Mouse (Mus musculus) kidney, adult 8-10 months (tissue): ENCODE data around the gene Olfr1221.
"Not testable (repeated sequence)": the region's sequence is repeated elsewhere in the genome, so short reads cannot be mapped to it uniquely, and the experiment has no call there.

ENCODE experiments used
- DNase-seq, 2 experiments: peaks; one replicate each; pipeline ENCODE4 v3.0.0; 2022

Olfr1221 gene

GRCm38 (mm10) chr2:89117183-89117582, at the start of gene Olfr1221:
TSS of gene Olfr1221 (minus strand) at chr2:89117283.
- no peak for DNase-seq

- not testable (repeated sequence) for DNase-seq
Measured at GRCm38 (mm10) chr2:89164711-89165110, 47.6 kb upstream of the Olfr1221 start.

- not testable (repeated sequence) for DNase-seq
Measured at GRCm38 (mm10) chr2:89163991-89164390, 46.9 kb upstream of the Olfr1221 start, which contains the start of gene Olfr1224-ps1. TSS of gene Olfr1224-ps1 (minus strand) at chr2:89164091.

GRCm38 (mm10) chr2:89151460-89151859, 34.4 kb upstream of the Olfr1221 start, which contains the start of gene Olfr1223:
TSS of gene Olfr1223 (minus strand) at chr2:89151560.
- no peak for DNase-seq

GRCm38 (mm10) chr2:89132954-89133353, 15.9 kb upstream of the Olfr1221 start, which contains the start of gene Olfr1222:
TSS of gene Olfr1222 (minus strand) at chr2:89133054.
- DNase-seq: no peak

GRCm38 (mm10) chr2:89106735-89107134, 10.3 kb downstream of the Olfr1221 start, which contains the start of gene Olfr1220:
TSS of gene Olfr1220 (minus strand) at chr2:89106835.
- no peak for DNase-seq

GRCm38 (mm10) chr2:89105651-89106050, 11.4 kb downstream of the Olfr1221 start:
- no peak for DNase-seq

- DNase-seq: no peak
Measured at GRCm38 (mm10) chr2:89093848-89094247, 23.2 kb downstream of the Olfr1221 start.

DNA sequence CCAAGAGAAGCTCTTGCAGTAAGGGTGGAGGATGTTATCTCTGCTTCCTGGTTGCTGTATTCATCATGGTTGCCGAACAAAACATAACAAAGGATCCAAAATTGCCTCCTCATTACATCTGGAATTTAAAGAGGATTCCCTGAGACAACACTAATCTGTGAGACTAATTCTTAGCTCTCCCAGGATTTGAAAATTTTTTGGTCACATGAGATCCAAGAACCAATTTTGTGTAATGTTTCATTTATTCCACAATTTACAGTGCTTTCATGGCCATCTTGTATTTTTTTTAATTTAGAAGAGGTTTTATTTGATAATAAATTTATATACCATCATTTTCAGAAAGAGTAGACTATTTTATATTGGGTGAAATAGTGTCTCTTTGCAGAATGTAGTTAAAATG, 33.7 kb downstream of the Olfr1221 start, which contains the start of gene Olfr1219:
Olfr1219 (minus strand) TSS at position 101 of the 400 bp plus-strand sequence.
- DNase-seq: no peak

GRCm38 (mm10) chr2:89081487-89081886, 35.6 kb downstream of the Olfr1221 start:
- no peak for DNase-seq

- no peak for DNase-seq
Measured at GRCm38 (mm10) chr2:89061087-89061486, 56.0 kb downstream of the Olfr1221 start, which contains the start of gene Olfr1218. TSS of gene Olfr1218 (minus strand) at chr2:89061187.
